Mouse (Mus musculus) myocyte (in vitro differentiated cells): ENCODE data around the gene Usp12. TPM values are rescaled to one million over a fixed set of nuclear protein-coding genes. Genes with fewer than 3 reads are reported as not detected.

Source experiments
- H3K27me3 ChIP-seq: one replicate; pipeline ENCODE4 v1.6.1; 2011; ENCODE audit not compliant: control insufficient read depth, insufficient read depth, insufficient read length
- H3K36me3 ChIP-seq: one replicate; pipeline ENCODE4 v1.6.1; 2011; ENCODE audit not compliant: control insufficient read depth, insufficient read depth
- H3K4me2 ChIP-seq: one replicate; pipeline ENCODE4 v1.6.1; 2011; ENCODE audit warnings: low read depth, control low read depth
- H3K4me3 ChIP-seq: one replicate; pipeline ENCODE4 v1.5.1; 2011; ENCODE audit warnings: mild to moderate bottlenecking, control low read depth, moderate library complexity
- H3K79me2 ChIP-seq: one replicate; pipeline ENCODE4 v1.6.1; 2011; ENCODE audit not compliant: control insufficient read depth, insufficient read depth
- H3ac ChIP-seq: one replicate; pipeline ENCODE4 v1.6.1; 2011; ENCODE audit not compliant: control insufficient read depth, insufficient read length
- CEBPB ChIP-seq: IDR thresholded peaks from 2 replicates; pipeline ENCODE4 v1.6.1; 2011; ENCODE audit warnings: mild to moderate bottlenecking, moderate library complexity; ENCODE audit not compliant: poor library complexity, insufficient read depth, severe bottlenecking
- E2F4 ChIP-seq: IDR thresholded peaks from one replicate; pipeline ENCODE4 v1.6.1; 2011; ENCODE audit warnings: mild to moderate bottlenecking, control low read depth, moderate library complexity; ENCODE audit not compliant: insufficient read depth
- MAX ChIP-seq: IDR thresholded peaks from one replicate; pipeline ENCODE4 v1.6.1; 2011; ENCODE audit warnings: low read depth, mild to moderate bottlenecking, control low read depth
- MYOD1 ChIP-seq, 3 experiments: IDR thresholded peaks; one replicate each; pipeline ENCODE4 v1.6.1; 2011; ENCODE audit warnings: control low read depth in 2 of 3, low read depth in 2 of 3, mild to moderate bottlenecking in 2 of 3, moderate library complexity in 1 of 3; ENCODE audit not compliant: insufficient read length in 2 of 3, control insufficient read depth in 1 of 3
- MYOG ChIP-seq, 3 experiments: IDR thresholded peaks; one replicate each; pipeline ENCODE4 v1.6.1; 2011; ENCODE audit warnings: control low read depth in 2 of 3, low read depth in 2 of 3, mild to moderate bottlenecking in 2 of 3; ENCODE audit not compliant: insufficient read length in 2 of 3, control insufficient read depth in 1 of 3, insufficient read depth in 1 of 3
- POLR2A ChIP-seq: IDR thresholded peaks from one replicate; pipeline ENCODE4 v1.6.1; 2011; ENCODE audit warnings: low read depth, mild to moderate bottlenecking, control low read depth, moderate library complexity; ENCODE audit not compliant: insufficient read length
- POLR2AphosphoS2 ChIP-seq: IDR thresholded peaks from one replicate; pipeline ENCODE4 v1.6.1; 2011; ENCODE audit warnings: low read depth, control low read depth; ENCODE audit not compliant: insufficient read length
- REST ChIP-seq: IDR thresholded peaks from one replicate; pipeline ENCODE4 v1.6.1; 2011; ENCODE audit warnings: mild to moderate bottlenecking, control low read depth, moderate library complexity; ENCODE audit not compliant: insufficient read depth, insufficient read length
- SRF ChIP-seq: IDR thresholded peaks from one replicate; pipeline ENCODE4 v1.6.1; 2011; ENCODE audit warnings: low read depth; ENCODE audit not compliant: control insufficient read depth, insufficient read length
- TCF12 ChIP-seq: IDR thresholded peaks from one replicate; pipeline ENCODE4 v1.6.1; 2011; ENCODE audit warnings: mild to moderate bottlenecking, control low read depth; ENCODE audit not compliant: poor library complexity, insufficient read depth, severe bottlenecking
- TCF3 ChIP-seq: IDR thresholded peaks from one replicate; pipeline ENCODE4 v1.6.1; 2011; ENCODE audit warnings: low read depth, control low read depth; ENCODE audit not compliant: insufficient read length
- USF1 ChIP-seq: IDR thresholded peaks from one replicate; pipeline ENCODE4 v1.6.1; 2011; ENCODE audit warnings: low read depth, mild to moderate bottlenecking, control low read depth, moderate library complexity
- polyA plus RNA-seq: library from polyadenylated mRNA; unstranded; fragments of >200 nt; fragmentation: generic; extraction: Trizol; gene quantifications from one replicate; pipeline ENCODE4 v1.2.1, GENCODE M21; 2012; ENCODE audit warnings: missing spikeins

The Usp12 gene
- polyA plus RNA-seq, 1 experiment, result 11.9 TPM

DNA sequence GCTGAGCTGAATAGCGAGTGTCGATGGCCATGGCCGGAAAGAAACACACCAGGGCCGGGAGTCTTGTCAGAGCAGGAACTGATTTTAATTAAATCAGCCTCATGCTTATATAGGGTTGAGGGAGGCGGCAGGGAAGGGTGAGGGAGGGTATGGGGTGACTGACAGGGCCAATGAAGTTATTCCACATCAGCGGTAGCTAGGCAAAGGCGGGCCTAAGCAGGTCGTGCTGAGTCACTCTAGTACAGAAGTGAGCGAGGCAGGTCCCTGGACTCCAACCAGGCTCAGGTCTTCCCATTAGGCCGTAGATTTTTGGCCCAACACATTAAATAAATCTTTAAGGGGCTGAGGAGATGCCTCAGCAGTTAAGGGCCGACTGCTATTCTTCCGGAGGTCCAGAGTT is 81.0 kb downstream of the Usp12 start:
- TF ChIP-seq USF1 (no peak), MYOG (IDR thresholded peaks at IDR 0.05; ENCODE audit: control insufficient read depth in 1 of 3, insufficient read depth in 1 of 3, insufficient read length in 2 of 3, low read depth in 2 of 3) (no peak), MAX (no peak), TCF12 (no peak), CEBPB (no peak), MYOD1 (IDR thresholded peaks at IDR 0.05; ENCODE audit: control insufficient read depth in 1 of 3, insufficient read length in 2 of 3, low read depth in 2 of 3) (no peak), TCF3 (no peak), POLR2A (no peak), SRF (no peak), REST (no peak), E2F4 (no peak), POLR2AphosphoS2 (no peak)
- no peaks in the 10 kb centered on the region for H3K79me2 ChIP-seq
- H3K36me3 ChIP-seq, result no peaks in the 10 kb centered on the region

DNA sequence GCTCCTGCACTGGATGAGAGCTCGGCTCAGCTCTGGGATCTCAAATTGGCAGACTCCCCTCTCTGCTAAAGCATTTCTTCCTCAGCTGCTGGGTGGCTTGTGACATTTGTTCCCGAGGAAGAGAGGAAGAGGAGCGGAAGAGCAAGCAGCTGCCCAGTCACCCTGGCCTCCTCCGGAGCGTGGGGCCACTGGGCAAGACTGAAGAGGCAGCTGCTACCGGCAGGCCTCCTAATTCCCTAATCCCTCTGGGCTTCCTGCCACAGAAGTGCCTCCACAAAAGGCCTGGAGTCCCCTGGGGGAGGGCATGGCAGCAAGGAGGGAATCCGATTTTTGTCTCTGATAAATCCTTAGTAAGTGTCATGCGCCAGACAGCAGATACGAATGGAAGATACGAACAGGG is 81.7 kb downstream of the Usp12 start:
- no peaks in the 10 kb centered on the region for H3K36me3 ChIP-seq
- no peak overlapping the region for H3K4me3 ChIP-seq
- no peaks in the 10 kb centered on the region for H3K79me2 ChIP-seq
- H3K4me2 ChIP-seq, result no peak overlapping the region
- no peaks in the 10 kb centered on the region for H3K27me3 ChIP-seq
- H3ac ChIP-seq, result no peak overlapping the region
- TF ChIP-seq E2F4, result no peak
- no peak for TF ChIP-seq REST
- no peak for TF ChIP-seq MAX
- TF ChIP-seq TCF3, result no peak
- TF ChIP-seq MYOD1 (IDR thresholded peaks at IDR 0.05; ENCODE audit: control insufficient read depth in 1 of 3, insufficient read length in 2 of 3, low read depth in 2 of 3), result peak; percentile 37 to 90 (median 74)
- no peak for TF ChIP-seq POLR2A
- TF ChIP-seq SRF, result no peak
- TF ChIP-seq TCF12, result peak; percentile 68
- TF ChIP-seq POLR2AphosphoS2, result no peak
- TF ChIP-seq CEBPB, result no peak
- TF ChIP-seq MYOG (IDR thresholded peaks at IDR 0.05; ENCODE audit: control insufficient read depth in 1 of 3, insufficient read depth in 1 of 3, insufficient read length in 2 of 3, low read depth in 2 of 3), result peak; percentile 64 to 94 (median 75)

More for the DNA sequence above, 81.0 kb downstream of the Usp12 start:
- Histone ChIP-seq H3K27me3 (no peaks in the 10 kb centered on the region), H3ac (no peak overlapping the region), H3K4me2 (no peak overlapping the region), H3K4me3 (no peak overlapping the region)

DNA sequence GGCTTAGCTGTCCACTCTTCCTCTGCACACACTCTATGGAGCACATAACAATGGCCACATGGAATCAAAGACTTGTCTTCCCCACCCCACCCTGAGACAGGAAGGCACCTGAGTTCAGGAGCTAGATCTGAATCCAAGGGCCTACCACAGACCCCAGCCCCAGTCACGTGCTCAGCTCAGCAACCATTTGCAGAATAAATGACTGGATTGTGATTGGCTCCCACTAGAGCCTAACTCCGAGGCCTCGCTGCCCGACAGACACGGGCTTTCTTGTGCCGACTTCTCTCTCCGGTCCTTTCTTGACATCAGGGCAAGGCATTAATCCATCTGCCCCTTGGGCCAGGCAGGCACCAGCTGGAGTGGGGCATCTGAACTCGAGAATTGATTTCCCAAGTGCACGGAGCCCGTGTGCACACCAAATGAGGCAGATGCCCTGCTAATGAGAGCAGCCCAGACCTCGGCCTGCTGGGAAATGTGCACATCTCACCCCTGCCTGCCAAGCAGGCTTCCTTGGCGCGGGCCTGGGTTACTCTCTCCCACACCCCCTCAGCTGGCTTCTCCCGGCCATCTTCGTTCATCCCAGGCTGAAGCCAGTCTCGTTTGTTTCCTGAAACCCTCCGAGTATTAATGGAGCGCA is 82.4 kb downstream of the Usp12 start:
- H3ac ChIP-seq, result no peak overlapping the region
- H3K4me3 ChIP-seq, result no peak overlapping the region
- H3K79me2 ChIP-seq, result no peaks in the 10 kb centered on the region
- no peaks in the 10 kb centered on the region for H3K27me3 ChIP-seq
- H3K36me3 ChIP-seq, result no peaks in the 10 kb centered on the region
- H3K4me2 ChIP-seq, result no peak overlapping the region
- TF ChIP-seq SRF (no peak), MYOD1 (IDR thresholded peaks at IDR 0.05; ENCODE audit: control insufficient read depth in 1 of 3, insufficient read length in 2 of 3, low read depth in 2 of 3) (no peak), REST (no peak), MAX (no peak), USF1 (no peak), TCF12 (no peak), TCF3 (no peak), POLR2AphosphoS2 (no peak), CEBPB (no peak), POLR2A (no peak), E2F4 (no peak), MYOG (IDR thresholded peaks at IDR 0.05; ENCODE audit: control insufficient read depth in 1 of 3, insufficient read depth in 1 of 3, insufficient read length in 2 of 3, low read depth in 2 of 3) (no peak)

DNA sequence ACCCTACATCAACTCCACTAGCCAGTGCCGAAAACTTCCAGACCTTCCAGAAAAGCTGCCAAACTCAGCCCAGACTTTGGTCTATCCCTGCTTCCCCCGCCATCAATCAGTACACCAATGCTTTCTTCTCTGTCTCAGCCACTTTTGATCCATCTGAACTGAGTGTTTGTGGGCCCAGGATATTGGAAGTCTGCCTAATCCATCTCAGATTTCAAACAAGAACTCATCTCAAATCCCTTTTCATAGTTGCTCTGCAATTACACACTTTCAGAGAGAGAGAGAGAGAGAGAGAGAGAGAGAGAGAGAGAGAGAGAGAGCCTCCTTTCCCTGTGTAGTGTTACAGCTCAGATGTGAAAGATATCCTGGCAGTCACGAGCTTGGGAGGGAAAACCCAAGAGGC is 85.4 kb downstream of the Usp12 start:
- TF ChIP-seq TCF3 (no peak), TCF12 (no peak)
- Histone ChIP-seq H3K79me2 (no peaks in the 10 kb centered on the region), H3ac (no peak overlapping the region)

DNA sequence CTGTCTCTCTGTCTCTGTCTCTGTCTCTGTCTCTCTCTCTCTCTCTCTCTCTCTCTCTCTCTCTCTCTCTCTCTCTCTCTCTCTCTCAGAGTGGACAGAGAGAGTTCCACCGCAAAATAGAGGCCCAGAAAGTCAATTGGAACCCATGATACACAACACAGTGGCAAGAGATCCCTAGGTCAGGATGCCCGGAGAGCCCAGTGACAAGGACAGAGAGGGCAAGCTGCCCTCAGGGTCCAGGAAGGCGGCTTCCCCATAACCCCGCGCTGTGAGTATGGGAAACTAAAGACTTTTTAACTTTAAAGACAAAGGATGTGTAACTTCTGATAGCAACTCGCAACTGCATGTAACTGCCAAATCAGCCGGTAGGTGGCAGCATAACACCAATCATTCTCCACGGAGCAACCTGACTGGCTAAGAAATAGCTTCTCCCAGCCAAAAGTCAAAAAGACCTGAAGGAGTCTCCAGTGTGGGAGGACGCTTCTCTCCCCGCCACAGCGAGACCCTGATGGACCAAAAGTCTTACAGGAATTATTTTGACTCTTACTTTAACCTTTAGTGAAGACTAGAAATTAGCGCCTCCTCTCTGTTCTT is 88.9 kb downstream of the Usp12 start:
- no peak overlapping the region for H3ac ChIP-seq
- no peak overlapping the region for H3K4me3 ChIP-seq
- no peaks in the 10 kb centered on the region for H3K79me2 ChIP-seq
- no peak for TF ChIP-seq TCF12
- no peak for TF ChIP-seq MAX
- no peak for TF ChIP-seq E2F4
- TF ChIP-seq SRF, result no peak
- TF ChIP-seq POLR2AphosphoS2, result no peak
- TF ChIP-seq CEBPB, result no peak
- no peak for TF ChIP-seq MYOG (IDR thresholded peaks at IDR 0.05; ENCODE audit: control insufficient read depth in 1 of 3, insufficient read depth in 1 of 3, insufficient read length in 2 of 3, low read depth in 2 of 3)
- no peak for TF ChIP-seq TCF3
- no peak for TF ChIP-seq POLR2A
- no peak for TF ChIP-seq USF1
- no peak for TF ChIP-seq MYOD1 (IDR thresholded peaks at IDR 0.05; ENCODE audit: control insufficient read depth in 1 of 3, insufficient read length in 2 of 3, low read depth in 2 of 3)
- no peak for TF ChIP-seq REST
- H3K4me2 ChIP-seq, result peak overlapping the region; percentile 56
- H3K27me3 ChIP-seq, result no peaks in the 10 kb centered on the region
- no peaks in the 10 kb centered on the region for H3K36me3 ChIP-seq

More for the DNA sequence above, 85.4 kb downstream of the Usp12 start:
- no peak overlapping the region for H3K4me2 ChIP-seq
- no peaks in the 10 kb centered on the region for H3K27me3 ChIP-seq
- no peaks in the 10 kb centered on the region for H3K36me3 ChIP-seq
- H3K4me3 ChIP-seq, result no peak overlapping the region
